Mouse (Mus musculus): ENCODE results near the gene Adam17.

DNA sequence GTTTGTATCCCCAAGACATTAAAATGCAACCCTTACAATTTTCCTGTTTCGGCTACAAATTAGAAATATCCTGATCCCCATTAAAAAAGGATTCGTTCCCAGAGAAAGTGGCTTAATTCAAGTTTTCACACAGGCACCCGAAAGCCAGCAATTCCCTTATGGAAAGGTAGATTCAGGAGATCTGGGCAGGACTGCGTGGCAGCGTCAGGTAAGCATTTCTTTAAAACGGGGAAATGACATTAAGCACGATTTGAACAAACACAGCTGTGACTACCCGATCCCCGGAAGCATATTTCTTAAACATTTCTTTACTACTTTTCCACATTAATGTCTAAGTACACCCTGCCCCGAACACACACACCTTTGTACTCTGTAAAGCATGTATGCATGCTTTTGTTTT, 44.7 kb upstream of the Adam17 start:
- TF ChIP-seq CTCF (IDR thresholded peaks at IDR 0.05; ENCODE audit: low read depth) (no peak), EP300 (optimal IDR thresholded peaks at IDR 0.05) (no peak)

Data from stomach, postnatal 0 days (tissue).